Comparison of ENCODE assay signal across 12 mouse cellular contexts in genomic region chr15:102683670-102684069, GRCm38 (mm10). TPM values are rescaled to one million over a fixed set of nuclear protein-coding genes. Genes with fewer than 3 reads are reported as not detected.
DNase-seq lines count a peak whose midpoint lies in the region; ATAC-seq and TF ChIP-seq lines count a peak whose summit lies in the region.
"Had no signal": no experiment of that assay in that cellular context is flagged by ENCODE, and none has a peak within 500 bp of the region (broad histone marks: within the 10 kb centered on the region; RNA-seq: fewer than 3 reads in every experiment).

No protein-coding gene starts in this region.

- no peak for DNase-seq in forebrain, postnatal 0 days
- peak; percentile 93 for DNase-seq in midbrain, embryonic 11.5 days (ENCODE audit: low spot score, missing footprints)
- DNase-seq in Patski (ENCODE audit: low read depth, low spot score) = no peak
- DNase-seq in retina, embryonic 14.5 days (ENCODE audit: low spot score) = peak; percentile 64
- no peak for DNase-seq in limb, embryonic 10.5 days (ENCODE audit: low spot score)
- no peak for DNase-seq in frontal cortex, postnatal 14 days (ENCODE audit: low spot score in 2 of 2)

- POLR2A ChIA-PET in Patski (lab: Charles Lee) = interaction anchor here (0.6 kb wide), 1 partner anchor 9 kb away, joined by 4 read pairs; no protein-coding TSS in a partner anchor

- H3K4me2 ChIP-seq in forebrain, postnatal 0 days (ENCODE audit: low read depth) = no peak overlapping the region
- no peak overlapping the region for H3K4me2 ChIP-seq in forebrain, embryonic 12.5 days
- H3K4me2 ChIP-seq in midbrain, embryonic 11.5 days = no peak overlapping the region
- no peak overlapping the region for H3K4me2 ChIP-seq in midbrain, embryonic 15.5 days
- H3K4me2 ChIP-seq: heart, embryonic 15.5 days had no signal

- no peaks in the 10 kb centered on the region for H3K27me3 ChIP-seq in forebrain, postnatal 0 days (ENCODE audit: insufficient read depth, low read length)
- peaks cover 38% of the 10 kb centered on the region for H3K27me3 ChIP-seq in forebrain, embryonic 12.5 days
- no peaks in the 10 kb centered on the region; the same call in 1 of the 2 replicates for H3K27me3 ChIP-seq in midbrain, embryonic 11.5 days (ENCODE audit: control insufficient read depth, insufficient read depth, low read length)
- H3K27me3 ChIP-seq in midbrain, embryonic 15.5 days (replicated peaks) = peaks cover 9% of the 10 kb centered on the region; the same call in 1 of the 2 replicates
- H3K27me3 ChIP-seq in Patski = peaks cover 10% of the 10 kb centered on the region
- H3K27me3 ChIP-seq in limb, embryonic 10.5 days (ENCODE audit: low read depth, poor library complexity, severe bottlenecking) = peaks cover 27% of the 10 kb centered on the region; the same call in 1 of the 2 replicates

- CTCF ChIA-PET in Patski (lab: Charles Lee) = interaction anchor here (1.0 to 1.7 kb wide), 5 partner anchors 9 to 60 kb away, joined by 3 to 8 read pairs (median 4); partner anchors contain the start of gene Atp5g2

- H3K4me1 ChIP-seq in forebrain, postnatal 0 days (ENCODE audit: insufficient read depth) = peaks cover 13% of the 10 kb centered on the region; the same call in 1 of the 2 replicates
- peaks cover 16% of the 10 kb centered on the region for H3K4me1 ChIP-seq in forebrain, embryonic 12.5 days
- peaks cover 4% of the 10 kb centered on the region for H3K4me1 ChIP-seq in midbrain, embryonic 11.5 days (ENCODE audit: control insufficient read depth, insufficient read depth, low read length)
- peaks cover 13% of the 10 kb centered on the region for H3K4me1 ChIP-seq in midbrain, embryonic 15.5 days
- peaks cover 12% of the 10 kb centered on the region for H3K4me1 ChIP-seq in limb, embryonic 10.5 days
- H3K4me1 ChIP-seq: heart, embryonic 15.5 days had no signal

- no peak overlapping the region for H3K4me3 ChIP-seq in forebrain, postnatal 0 days (ENCODE audit: low read depth, low read length)
- no peak overlapping the region for H3K4me3 ChIP-seq in forebrain, embryonic 12.5 days (replicated peaks)
- no peak overlapping the region for H3K4me3 ChIP-seq in midbrain, embryonic 11.5 days (ENCODE audit: low read depth, low read length)
- H3K4me3 ChIP-seq in midbrain, embryonic 15.5 days = no peak overlapping the region
- no peak overlapping the region for H3K4me3 ChIP-seq in limb, embryonic 10.5 days
- H3K4me3 ChIP-seq: heart, embryonic 15.5 days had no signal

- TF ChIP-seq CTCF in forebrain, postnatal 0 days (IDR thresholded peaks at IDR 0.05; ENCODE audit: low read depth) = peak; percentile 55
- peak; percentile 69 for TF ChIP-seq CTCF in Patski (IDR thresholded peaks at IDR 0.05)

- H3K9me3 ChIP-seq in forebrain, postnatal 0 days (ENCODE audit: low read length) = no peaks in the 10 kb centered on the region
- no peaks in the 10 kb centered on the region for H3K9me3 ChIP-seq in forebrain, embryonic 12.5 days
- no peaks in the 10 kb centered on the region for H3K9me3 ChIP-seq in midbrain, embryonic 11.5 days (ENCODE audit: control insufficient read depth, low read length)
- no peaks in the 10 kb centered on the region for H3K9me3 ChIP-seq in midbrain, embryonic 15.5 days
- H3K9me3 ChIP-seq in limb, embryonic 10.5 days (replicated peaks) = no peaks in the 10 kb centered on the region
- H3K9me3 ChIP-seq: heart, embryonic 15.5 days had no signal

- ATAC-seq in forebrain, postnatal 0 days = no peak
- no peak for ATAC-seq in forebrain, embryonic 12.5 days (ENCODE audit: low FRiP score)
- peak; percentile 42; the same call in 1 of the 2 replicates for ATAC-seq in midbrain, embryonic 11.5 days (ENCODE audit: low FRiP score)
- no peak for ATAC-seq in midbrain, embryonic 15.5 days (replicated peaks)
- ATAC-seq in Patski = no peak

- no peaks in the 10 kb centered on the region for H3K36me3 ChIP-seq in forebrain, postnatal 0 days (ENCODE audit: insufficient read depth)
- H3K36me3 ChIP-seq in forebrain, embryonic 12.5 days (replicated peaks) = no peaks in the 10 kb centered on the region
- no peaks in the 10 kb centered on the region for H3K36me3 ChIP-seq in midbrain, embryonic 11.5 days (ENCODE audit: control insufficient read depth, insufficient read depth, low read length)
- no peaks in the 10 kb centered on the region for H3K36me3 ChIP-seq in midbrain, embryonic 15.5 days (replicated peaks)
- no peaks in the 10 kb centered on the region for H3K36me3 ChIP-seq in limb, embryonic 10.5 days
- H3K36me3 ChIP-seq: heart, embryonic 15.5 days had no signal

- H3K9ac ChIP-seq in forebrain, postnatal 0 days = no peak overlapping the region
- H3K9ac ChIP-seq in forebrain, embryonic 12.5 days = no peak overlapping the region
- no peak overlapping the region for H3K9ac ChIP-seq in midbrain, embryonic 11.5 days (ENCODE audit: low read length)
- no peak overlapping the region for H3K9ac ChIP-seq in midbrain, embryonic 15.5 days
- H3K9ac ChIP-seq: heart, embryonic 15.5 days had no signal

- WGBS in forebrain, postnatal 0 days = 5% methylated on average over 1 of the region's 1 CpGs
- WGBS in forebrain, embryonic 12.5 days = 5% methylated on average over 1 of the region's 1 CpGs
- WGBS in midbrain, embryonic 11.5 days = 18% methylated on average over 1 of the region's 1 CpGs
- 13% methylated on average over 1 of the region's 1 CpGs for WGBS in midbrain, embryonic 15.5 days
- 4% methylated on average over 1 of the region's 1 CpGs for WGBS in limb, embryonic 10.5 days

- H3K27ac ChIP-seq in forebrain, postnatal 0 days (ENCODE audit: low read depth, low read length) = no peak overlapping the region
- H3K27ac ChIP-seq in forebrain, embryonic 12.5 days = no peak overlapping the region
- no peak overlapping the region for H3K27ac ChIP-seq in midbrain, embryonic 11.5 days (ENCODE audit: low read depth, low read length)
- H3K27ac ChIP-seq in midbrain, embryonic 15.5 days = no peak overlapping the region
- H3K27ac ChIP-seq in limb, embryonic 10.5 days = no peak overlapping the region
- H3K27ac ChIP-seq: heart, embryonic 15.5 days had no signal

- in situ Hi-C loops in Patski (cut with MboI; ENCODE audit: low pct_unique_long_range_greater_than_20kb) = no loop called here

RNA-seq across cellular contexts. Expression of gene Atp5g2, which starts 11.5 kb away (rescaled TPM):
- total RNA-seq in forebrain, postnatal 0 days (2014; rRNA removed) = 75.2 and 170 TPM in 2 replicates
- 63.5 and 75.3 TPM in 2 replicates for polyA plus RNA-seq in forebrain, postnatal 0 days (2015; fragmentation: Nextera tagmentation; extraction: Ambion mirVana)
- polyA plus RNA-seq in forebrain, embryonic 12.5 days (2016; fragmentation: Nextera tagmentation; extraction: Ambion mirVana) = 67.4 and 67.5 TPM in 2 replicates
- polyA plus RNA-seq in midbrain, embryonic 11.5 days (2014; fragmentation: Nextera tagmentation; extraction: Ambion mirVana) = 67.4 and 71.3 TPM in 2 replicates
- 39.5 and 43.4 TPM in 2 replicates for polyA plus RNA-seq in midbrain, embryonic 15.5 days (2015; fragmentation: Nextera tagmentation; extraction: Ambion mirVana)
- 24.7 TPM for polyA plus RNA-seq in Patski (2021)
- polyA plus RNA-seq in limb, embryonic 10.5 days (2016; fragmentation: Nextera tagmentation; extraction: Ambion mirVana) = 61.8 and 74.3 TPM in 2 replicates

RNA-seq across cellular contexts. Expression of gene Calcoco1, which starts 38.3 kb away (rescaled TPM):
- total RNA-seq in forebrain, postnatal 0 days (2014; rRNA removed) = 42.6 and 47.1 TPM in 2 replicates
- polyA plus RNA-seq in forebrain, postnatal 0 days (2015; fragmentation: Nextera tagmentation; extraction: Ambion mirVana) = 33.5 and 36.9 TPM in 2 replicates
- 38.8 and 42.7 TPM in 2 replicates for polyA plus RNA-seq in forebrain, embryonic 12.5 days (2016; fragmentation: Nextera tagmentation; extraction: Ambion mirVana)
- polyA plus RNA-seq in midbrain, embryonic 11.5 days (2014; fragmentation: Nextera tagmentation; extraction: Ambion mirVana) = 27.5 and 28.3 TPM in 2 replicates
- 41.9 and 43.0 TPM in 2 replicates for polyA plus RNA-seq in midbrain, embryonic 15.5 days (2015; fragmentation: Nextera tagmentation; extraction: Ambion mirVana)
- polyA plus RNA-seq in Patski (2021) = 154 TPM
- polyA plus RNA-seq in limb, embryonic 10.5 days (2016; fragmentation: Nextera tagmentation; extraction: Ambion mirVana) = 26.3 and 33.5 TPM in 2 replicates

RNA-seq across cellular contexts. Expression of gene Atf7, which starts 58.4 kb away (rescaled TPM):
- total RNA-seq in forebrain, postnatal 0 days (2014; rRNA removed) = 9.9 and 13.2 TPM in 2 replicates
- polyA plus RNA-seq in forebrain, postnatal 0 days (2015; fragmentation: Nextera tagmentation; extraction: Ambion mirVana) = 8.4 and 10.2 TPM in 2 replicates
- polyA plus RNA-seq in forebrain, embryonic 12.5 days (2016; fragmentation: Nextera tagmentation; extraction: Ambion mirVana) = 21.6 and 22.7 TPM in 2 replicates
- polyA plus RNA-seq in midbrain, embryonic 11.5 days (2014; fragmentation: Nextera tagmentation; extraction: Ambion mirVana) = 9.8 and 13.1 TPM in 2 replicates
- 15.6 and 20.0 TPM in 2 replicates for polyA plus RNA-seq in midbrain, embryonic 15.5 days (2015; fragmentation: Nextera tagmentation; extraction: Ambion mirVana)
- 39.9 TPM for polyA plus RNA-seq in Patski (2021)
- 22.2 and 27.0 TPM in 2 replicates for polyA plus RNA-seq in limb, embryonic 10.5 days (2016; fragmentation: Nextera tagmentation; extraction: Ambion mirVana)

RNA-seq across cellular contexts. Expression of gene Gm28047, which starts 58.8 kb away (rescaled TPM):
- not detected in 2 replicates for total RNA-seq in forebrain, postnatal 0 days (2014; rRNA removed)
- polyA plus RNA-seq in forebrain, postnatal 0 days (2015; fragmentation: Nextera tagmentation; extraction: Ambion mirVana) = 0.74 TPM in 1 of 2 replicates, not detected in the other
- 0.40 TPM in 1 of 2 replicates, not detected in the other for polyA plus RNA-seq in forebrain, embryonic 12.5 days (2016; fragmentation: Nextera tagmentation; extraction: Ambion mirVana)
- polyA plus RNA-seq in midbrain, embryonic 11.5 days (2014; fragmentation: Nextera tagmentation; extraction: Ambion mirVana) = 0.08 TPM in 1 of 2 replicates, not detected in the other
- not detected in 2 replicates for polyA plus RNA-seq in midbrain, embryonic 15.5 days (2015; fragmentation: Nextera tagmentation; extraction: Ambion mirVana)
- polyA plus RNA-seq in Patski (2021) = not detected
- polyA plus RNA-seq in limb, embryonic 10.5 days (2016; fragmentation: Nextera tagmentation; extraction: Ambion mirVana) = 0.31 TPM in 1 of 2 replicates, not detected in the other
- polyA plus RNA-seq: heart, embryonic 15.5 days; liver, embryonic 16.5 days; neural tube, embryonic 14.5 days; stomach, embryonic 16.5 days had no signal

Comparison
In these comparisons a context has a peak if more than half of its experiments do, and no peak if none do; other contexts are left out.
1. DNase-seq: peak in midbrain, embryonic 11.5 days (single experiment) and retina, embryonic 14.5 days (single experiment); none in forebrain, postnatal 0 days (single experiment), Patski (single experiment), limb, embryonic 10.5 days (single experiment) and frontal cortex, postnatal 14 days (0 of 2).